Mouse (Mus musculus) bone marrow, adult 2 months (tissue): ENCODE measurements around the gene Gm21954.

Source experiments
- CTCF ChIP-seq: fragments of 200-500 bp; IDR thresholded peaks from 2 replicates; pipeline ENCODE4 v1.5.1; 2011; ENCODE audit warnings: low read length, control low read depth; ENCODE audit not compliant: control insufficient read depth, insufficient read depth
- POLR2A ChIP-seq: fragments of 200-500 bp; IDR thresholded peaks from 2 replicates; pipeline ENCODE4 v1.6.1; 2011; ENCODE audit warnings: low read depth, mild to moderate bottlenecking, control low read depth, low read length, borderline replicate concordance; ENCODE audit not compliant: control insufficient read depth

DNA sequence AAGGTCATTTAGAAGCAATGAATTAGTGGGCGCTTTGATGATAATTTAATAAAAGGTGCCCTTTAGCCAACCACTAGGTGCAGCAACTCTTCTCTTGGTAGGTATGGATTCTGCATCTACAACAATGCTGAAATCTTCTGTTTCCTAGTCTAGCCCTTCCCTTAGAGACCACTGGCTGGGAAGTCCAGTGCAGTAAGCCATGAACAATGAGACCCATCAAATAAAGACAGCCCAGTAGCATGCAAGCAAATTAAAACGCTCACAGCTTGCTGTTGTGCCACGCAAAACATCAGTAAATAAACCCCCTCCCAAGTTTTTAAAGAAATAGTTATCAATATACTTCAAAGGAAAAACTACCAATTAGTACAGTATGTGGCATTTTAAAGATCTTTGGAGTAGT, 10.9 kb downstream of the Gm21954 start:
- TF ChIP-seq CTCF (no peak), POLR2A (no peak)
